Mouse (Mus musculus) left cerebral cortex, adult 8-10 months (tissue): Measurements from ENCODE around the gene Obox5. TPM values are rescaled to one million over a fixed set of nuclear protein-coding genes. Genes with fewer than 3 reads are reported as not detected.
"Not testable (repeated sequence)": the region's sequence is repeated elsewhere in the genome, so short reads cannot be mapped to it uniquely, and the experiment has no call there.

ENCODE experiments used
- DNase-seq, 2 experiments: peaks; one replicate each; pipeline ENCODE4 v3.0.0; 2022; ENCODE audit warnings: low spot score in 2 of 2
- total RNA-seq, 4 experiments: library from RNA; stranded (reverse); gene quantifications; 2 replicates each; pipeline ENCODE4 v1.2.4; 2022

The Obox5 gene
- total RNA-seq, result not detected

GRCm38 (mm10) chr7:15749831-15750230 lies at the start of gene Obox5:
Gene Obox5, plus strand, starts transcription at chr7:15750131.
- not testable (repeated sequence) for DNase-seq

DNA sequence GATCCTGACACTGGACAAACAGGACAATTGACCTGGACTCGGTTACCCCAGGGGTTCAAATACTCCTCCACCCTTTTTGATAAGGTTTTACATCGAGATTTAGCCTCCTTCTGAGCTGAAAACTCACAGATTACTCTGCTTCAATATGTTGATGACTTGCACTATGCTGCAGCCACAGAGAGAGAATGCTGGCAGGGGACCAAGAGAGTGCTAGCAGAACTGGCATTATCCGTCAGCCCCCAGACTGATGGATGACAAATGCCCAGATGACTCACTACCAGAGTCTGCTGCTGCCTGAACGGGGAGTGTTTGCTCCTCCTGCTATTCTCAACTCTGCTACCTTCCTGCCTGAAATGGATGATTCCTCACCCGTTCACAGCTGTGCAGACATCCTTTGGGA lies 635 bp upstream of the Obox5 start:
- DNase-seq, result peak in 1 of 2 experiments; percentile 11

Other genes starting within 250 kb of the Obox5 start
- not detected for gene Obox3, start 110.2 kb upstream of the Obox5 start, total RNA-seq
- not detected for gene Obox6, start 89.5 kb downstream of the Obox5 start, total RNA-seq
- not detected for gene Crx, start 129.8 kb downstream of the Obox5 start, total RNA-seq
- under 1 TPM in 2 of 4 experiments, not detected in 2; 0.21 to 0.44 TPM for gene Crxos, start 132.5 kb downstream of the Obox5 start, total RNA-seq
- 1,000 to 10,000 TPM in 3 of 4 experiments, 100 to 1,000 TPM in 1; 989 to 1,128 (median 1,052) TPM for gene Selenow, start 172.3 kb downstream of the Obox5 start, total RNA-seq
- 100 to 1,000 TPM; 114 to 149 (median 128) TPM for gene Nop53, start 195.9 kb downstream of the Obox5 start, total RNA-seq
- gene Ehd2, start 217.4 kb downstream of the Obox5 start, total RNA-seq, result 1 to 10 TPM; 4.6 to 5.9 (median 5.2) TPM